Mouse (Mus musculus): Measurements from ENCODE around the gene Tekt1.

Tekt1 gene

GRCm38 (mm10) chr11:72343238-72343625 is 19.0 kb downstream of the Tekt1 start:
- intact Hi-C loops (cut with DNase I) = loop anchor here (5.0 kb wide), 1 partner anchor 224 kb away; no protein-coding TSS in a partner anchor

- intact Hi-C loops (cut with DNase I) = loop anchor here (5.0 kb wide), 1 partner anchor 225 kb away; no protein-coding TSS in a partner anchor
Observed at GRCm38 (mm10) chr11:72342549-72343237, 19.5 kb downstream of the Tekt1 start.

- intact Hi-C loops (cut with DNase I) = loop anchor here (5.0 kb wide), 1 partner anchor 228 kb away; no protein-coding TSS in a partner anchor
Observed at GRCm38 (mm10) chr11:72339716-72340115, 22.5 kb downstream of the Tekt1 start.

- intact Hi-C loops (cut with DNase I) = no loop called here
Observed at GRCm38 (mm10) chr11:72338437-72338871, 23.8 kb downstream of the Tekt1 start.

GRCm38 (mm10) chr11:72336726-72337125 is 25.5 kb downstream of the Tekt1 start:
- intact Hi-C loops (cut with DNase I) = no loop called here

- intact Hi-C loops (cut with DNase I) = no loop called here
Observed at GRCm38 (mm10) chr11:72334653-72335052, 27.6 kb downstream of the Tekt1 start.

GRCm38 (mm10) chr11:72332951-72333667 is 29.1 kb downstream of the Tekt1 start:
- intact Hi-C loops (cut with DNase I) = no loop called here

- intact Hi-C loops (cut with DNase I) = no loop called here
Observed at GRCm38 (mm10) chr11:72325701-72326100, 36.5 kb downstream of the Tekt1 start.

GRCm38 (mm10) chr11:72324431-72324830 is 37.8 kb downstream of the Tekt1 start:
- intact Hi-C loops (cut with DNase I) = loop anchor here (5.0 kb wide), 1 partner anchor 97 kb away; no protein-coding TSS in a partner anchor

- intact Hi-C loops (cut with DNase I) = no loop called here
Observed at GRCm38 (mm10) chr11:72318026-72318425, 44.2 kb downstream of the Tekt1 start.

- intact Hi-C loops (cut with DNase I) = no loop called here
Observed at GRCm38 (mm10) chr11:72314151-72314895, 47.9 kb downstream of the Tekt1 start, which contains the start of gene Fbxo39. TSS of gene Fbxo39 (plus strand) at chr11:72314444.

- intact Hi-C loops (cut with DNase I) = no loop called here
Observed at GRCm38 (mm10) chr11:72311355-72312001, 50.8 kb downstream of the Tekt1 start.

GRCm38 (mm10) chr11:72310491-72310890 is 51.8 kb downstream of the Tekt1 start:
- intact Hi-C loops (cut with DNase I) = no loop called here

- intact Hi-C loops (cut with DNase I) = no loop called here
Observed at GRCm38 (mm10) chr11:72308982-72309381, 53.3 kb downstream of the Tekt1 start.

GRCm38 (mm10) chr11:72307461-72307860 is 54.8 kb downstream of the Tekt1 start:
- intact Hi-C loops (cut with DNase I) = no loop called here

- intact Hi-C loops (cut with DNase I) = no loop called here
Observed at GRCm38 (mm10) chr11:72302230-72302629, 60.0 kb downstream of the Tekt1 start.

- intact Hi-C loops (cut with DNase I) = no loop called here
Observed at GRCm38 (mm10) chr11:72301334-72301733, 60.9 kb downstream of the Tekt1 start, which contains the start of gene Xaf1. TSS of gene Xaf1 (plus strand) at chr11:72301629.

Data from adrenal gland (tissue).